Mouse (Mus musculus): ENCODE results near the gene Ccdc78.
A peak's percentile ranks its signal among the peaks of the same experiment; 100 is the strongest.
"Not testable (repeated sequence)": the region's sequence is repeated elsewhere in the genome, so short reads cannot be mapped to it uniquely, and the experiment has no call there.

Gene Ccdc78

DNA sequence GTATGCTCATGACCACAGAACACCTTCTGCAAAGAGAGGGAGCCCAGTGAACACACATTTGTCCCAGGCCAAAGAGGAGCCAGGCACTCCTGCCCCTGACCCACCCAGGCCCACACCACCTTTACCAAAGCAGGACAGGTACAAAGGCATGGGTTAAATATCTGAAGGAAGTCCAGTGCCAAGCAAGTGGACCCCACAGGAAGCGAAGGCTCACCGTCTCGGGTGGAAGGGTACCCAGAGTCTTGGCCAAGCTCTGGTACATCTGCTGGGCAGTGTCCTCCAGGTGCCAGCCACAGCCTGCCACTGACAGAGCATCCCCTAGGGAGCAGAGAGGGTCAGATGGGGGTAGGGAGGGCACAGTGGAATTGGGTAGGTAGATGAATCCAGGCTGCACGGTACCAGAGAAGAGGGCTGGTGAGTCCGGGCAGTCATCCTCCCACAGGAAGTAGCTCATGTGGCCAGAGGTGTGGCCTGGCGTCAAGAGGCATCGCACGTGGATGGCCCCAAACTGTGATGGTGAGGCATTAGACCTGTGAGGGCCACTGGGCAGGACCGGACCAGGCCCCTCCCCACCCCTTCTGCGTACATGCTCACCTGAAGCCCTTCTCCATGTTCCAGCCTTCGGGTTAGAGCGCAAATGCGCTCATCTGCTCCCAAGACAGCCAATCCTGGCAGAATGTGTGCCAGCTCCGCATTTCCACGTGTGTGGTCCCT, 2.4 kb upstream of the Ccdc78 start:
- peak; percentile 33 for DNase-seq

DNA sequence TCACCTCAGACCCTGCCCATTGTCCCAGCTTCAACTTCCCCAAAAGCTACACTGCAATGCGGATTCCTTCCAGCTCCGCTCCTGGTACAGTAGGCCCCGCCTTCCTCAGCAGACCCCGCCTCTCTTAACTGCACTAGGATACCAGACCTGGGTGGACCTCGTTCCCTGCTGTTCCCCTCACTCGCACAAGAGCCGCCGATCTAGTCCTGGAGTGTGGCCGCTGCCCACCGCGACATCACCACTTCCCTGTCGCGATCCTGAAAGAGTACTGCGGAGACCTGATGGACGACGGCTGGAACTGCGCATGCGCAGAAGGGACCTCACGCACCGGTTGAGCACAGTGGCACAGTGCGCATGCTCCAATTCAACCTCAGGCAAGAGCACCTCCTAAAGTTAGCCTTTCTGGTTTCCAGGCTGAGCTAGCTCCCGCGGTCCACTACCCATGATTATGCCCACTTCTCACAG, 1.1 kb upstream of the Ccdc78 start, which contains the start of gene Haghl:
Gene Haghl (minus strand): TSS at position 393 of the 465 bp plus-strand sequence.
- DNase-seq: peak; percentile 97

- DNase-seq: peak; percentile 10
These were observed 563 bp downstream of the Ccdc78 start for GRCm38 (mm10) chr17:25786781-25787504.

- no peak for DNase-seq
These were observed 5.0 kb downstream of the Ccdc78 start for GRCm38 (mm10) chr17:25791320-25791842.

GRCm38 (mm10) chr17:25791843-25792527, 5.6 kb downstream of the Ccdc78 start:
- peak; percentile 83 for DNase-seq

DNA sequence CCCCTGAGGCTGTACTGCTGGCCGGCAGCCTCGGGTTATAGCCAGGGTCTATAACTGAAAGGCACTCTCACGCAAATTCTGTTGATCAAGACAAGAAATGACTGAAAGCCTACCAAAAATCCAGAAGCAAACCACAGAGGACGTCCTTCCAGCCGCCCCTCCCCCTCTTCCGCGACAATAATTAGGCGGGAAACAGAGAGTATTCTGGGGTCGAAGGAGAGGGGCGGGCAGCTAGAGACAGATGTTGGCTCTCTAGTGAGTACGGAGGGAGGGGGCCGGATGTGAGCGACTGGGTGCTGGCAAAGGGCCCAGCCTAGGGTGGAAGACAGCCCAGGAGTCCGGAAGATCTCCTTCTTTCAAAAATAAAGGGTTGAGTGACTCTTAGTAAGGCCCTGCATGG, 6.2 kb downstream of the Ccdc78 start, which contains the start of gene Fam173a:
Gene Fam173a (minus strand): TSS at position 287 of the 400 bp plus-strand sequence.
- DNase-seq: no peak

DNA sequence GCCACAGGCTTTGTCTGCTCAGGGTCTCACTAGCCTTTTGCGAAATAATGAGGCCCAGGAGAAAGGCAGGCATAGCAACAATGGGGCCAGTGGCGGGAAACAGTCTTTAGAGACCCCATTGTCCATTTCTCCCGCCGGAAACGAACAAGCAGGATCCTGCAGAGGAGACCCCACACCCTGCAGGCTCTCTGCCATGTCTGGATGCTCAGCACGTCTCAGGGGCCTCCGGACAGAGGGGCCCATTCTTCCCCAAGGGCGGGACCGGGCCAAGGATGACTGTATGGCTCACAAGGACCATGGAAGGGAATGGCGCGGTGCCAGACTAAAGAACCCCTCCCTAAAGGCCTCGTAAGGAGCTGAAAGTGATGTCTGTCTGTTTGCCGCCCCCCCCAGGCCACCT, 7.8 kb downstream of the Ccdc78 start:
- DNase-seq: no peak

- DNase-seq: no peak
These were observed 8.6 kb downstream of the Ccdc78 start for GRCm38 (mm10) chr17:25794998-25795397.

DNA sequence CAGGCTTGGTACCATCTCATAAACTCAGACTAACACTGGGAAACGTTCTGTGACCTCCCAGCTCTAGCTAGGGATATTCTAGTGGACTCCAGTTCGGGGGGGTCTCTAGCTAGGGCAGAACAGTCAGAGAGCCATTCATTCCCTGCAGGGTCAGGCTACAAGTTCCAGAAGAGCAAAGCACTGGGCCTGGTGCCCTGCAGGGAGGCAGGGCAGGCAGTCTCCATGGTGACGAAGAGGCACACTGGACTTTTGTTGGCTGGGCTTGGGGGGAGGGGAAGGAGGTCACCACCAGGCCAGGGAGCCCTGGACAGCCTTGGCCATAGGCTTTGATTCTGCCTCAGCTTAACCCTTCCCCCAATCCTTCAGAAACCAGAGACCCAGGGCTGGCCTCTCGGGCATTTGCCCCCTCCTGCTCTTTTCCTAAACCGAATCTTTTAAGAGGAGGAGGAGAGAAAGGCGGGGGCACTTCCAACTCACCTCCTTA, 9.3 kb downstream of the Ccdc78 start, which contains the start of gene AC134908.4:
Gene AC134908.4 (minus strand): TSS at position 51 of the 484 bp plus-strand sequence.
- DNase-seq: no peak

GRCm38 (mm10) chr17:25796211-25796771, 9.9 kb downstream of the Ccdc78 start:
- DNase-seq: no peak

DNA sequence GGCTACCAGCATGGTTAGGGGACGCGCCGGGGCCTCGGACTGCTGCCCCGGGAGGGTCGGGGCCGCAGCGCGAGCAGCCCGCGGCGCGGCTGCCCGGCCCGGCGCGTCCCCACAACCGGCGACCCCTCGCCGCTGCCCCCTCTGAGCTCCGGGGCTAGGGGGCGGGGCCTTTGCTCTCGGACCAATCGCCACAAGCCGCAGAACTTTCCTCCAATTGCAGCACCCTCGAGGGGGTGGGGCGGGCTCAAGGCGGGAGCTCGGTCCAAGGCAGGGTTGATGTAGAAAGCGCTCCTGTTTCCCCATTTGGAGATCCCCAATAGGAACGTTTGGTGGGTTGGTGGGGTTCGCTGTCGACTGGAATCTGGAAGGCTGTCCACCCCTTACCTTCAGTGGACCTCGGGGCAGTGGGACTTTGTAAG, 10.6 kb downstream of the Ccdc78 start, which contains the start of gene Metrn:
Gene Metrn (minus strand): TSS at position 186 of the 419 bp plus-strand sequence.
- DNase-seq: peak; percentile 57

GRCm38 (mm10) chr17:25801029-25801428, 14.6 kb downstream of the Ccdc78 start:
- DNase-seq: peak; percentile 64

- no peak for DNase-seq
These were observed 16.6 kb downstream of the Ccdc78 start for GRCm38 (mm10) chr17:25802825-25803517.

GRCm38 (mm10) chr17:25806507-25806906, 20.1 kb downstream of the Ccdc78 start:
- DNase-seq: no peak

DNA sequence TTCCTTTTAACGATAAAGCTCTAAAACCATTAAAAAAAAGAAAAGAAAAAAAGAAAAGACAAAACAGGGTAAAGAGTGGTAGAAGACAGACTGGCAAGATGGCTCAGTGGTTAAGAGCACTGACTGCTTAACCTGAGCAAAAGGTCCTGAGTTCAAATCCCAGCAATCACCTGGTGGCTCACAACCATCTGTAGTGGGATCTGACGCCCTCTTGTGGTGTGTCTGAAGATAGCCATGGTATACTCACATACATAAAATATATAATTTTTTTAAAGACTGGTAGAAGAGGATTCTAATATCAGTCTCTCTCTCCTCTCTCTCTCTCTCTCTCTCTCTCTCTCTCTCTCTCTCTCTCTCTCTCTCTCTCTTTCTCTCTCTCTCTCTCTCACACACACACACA, 21.1 kb downstream of the Ccdc78 start:
- DNase-seq: not testable (repeated sequence)

DNA sequence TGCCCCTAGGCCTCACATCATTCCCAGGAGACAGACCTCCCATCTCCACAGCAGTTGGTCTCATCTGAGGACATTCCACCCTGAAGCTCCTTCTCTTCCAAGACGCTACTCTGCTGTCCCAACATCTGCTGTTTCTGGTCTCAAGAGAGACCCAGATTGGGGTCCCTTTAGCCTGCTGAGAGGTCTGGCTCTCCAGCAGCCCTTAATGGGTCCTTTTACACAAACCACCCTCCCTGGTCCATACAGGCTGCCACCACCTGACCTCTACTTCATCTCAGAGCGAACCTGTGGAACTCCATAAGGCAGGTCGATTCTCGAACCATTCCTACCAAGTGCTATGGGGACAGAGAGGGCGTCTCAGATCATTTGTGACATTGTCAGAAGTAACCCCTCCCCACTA, 21.6 kb downstream of the Ccdc78 start:
- no peak for DNase-seq

- DNase-seq: peak; percentile 95
These were observed 22.6 kb downstream of the Ccdc78 start, which contains the start of gene Fbxl16 for GRCm38 (mm10) chr17:25808789-25809605. Fbxl16 (plus strand) TSS chr17:25809085.

DNA sequence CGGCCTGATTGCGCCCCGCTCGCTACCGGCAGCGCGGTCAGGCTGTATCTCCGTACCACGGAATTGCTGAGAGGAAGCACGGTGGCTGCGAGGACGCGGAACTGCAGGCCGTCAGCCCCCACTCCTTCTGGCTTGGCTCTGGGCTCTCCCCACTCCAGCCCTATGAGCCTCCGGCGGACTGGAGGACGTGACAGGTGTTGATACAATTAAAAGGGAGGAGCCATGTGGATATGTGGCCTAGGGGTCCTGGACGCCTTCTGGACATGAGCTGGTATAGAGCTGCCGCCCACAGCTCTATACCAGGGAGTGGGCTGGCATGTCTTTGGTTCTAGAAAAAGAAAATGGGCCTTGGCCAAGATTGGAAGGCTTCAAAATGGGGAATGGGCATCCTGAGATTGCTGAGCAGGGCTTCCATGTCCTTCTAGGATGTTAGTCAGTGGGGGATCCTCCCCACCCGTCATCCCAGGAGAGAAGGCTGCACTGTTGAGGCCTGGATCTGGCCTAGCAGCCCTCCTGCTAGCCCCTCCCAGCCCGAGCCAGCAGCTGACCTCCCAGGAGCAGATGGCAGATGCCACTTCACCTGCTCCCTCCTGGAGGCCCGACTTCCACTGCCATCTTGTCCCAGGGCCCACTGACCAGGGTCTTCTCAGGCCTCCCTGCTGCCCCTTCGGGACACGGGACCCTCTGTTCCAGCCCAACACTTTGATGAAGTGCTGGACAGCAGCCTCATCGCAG, 23.4 kb downstream of the Ccdc78 start:
- DNase-seq: peak; percentile 76

DNA sequence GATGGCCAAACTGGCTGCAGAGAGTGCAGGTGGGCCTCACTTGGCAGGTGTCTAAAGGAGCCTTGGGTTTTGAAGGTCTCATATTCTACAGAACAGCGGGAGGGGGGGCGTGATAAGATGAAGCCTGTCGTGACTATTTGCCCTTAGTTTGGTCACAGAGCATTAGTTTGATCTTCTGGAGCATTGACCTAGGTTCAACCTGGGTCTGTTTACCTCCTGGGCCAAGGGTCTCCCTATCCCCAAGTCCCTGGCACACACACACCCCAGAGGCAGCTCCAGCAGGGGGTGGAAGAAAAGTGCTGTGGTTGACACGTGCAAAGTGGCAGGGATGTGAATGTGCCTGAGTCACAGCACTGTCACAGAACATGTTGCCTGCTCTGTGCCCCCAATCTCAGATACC, 24.5 kb downstream of the Ccdc78 start:
- DNase-seq: no peak

GRCm38 (mm10) chr17:25813471-25813870, 27.1 kb downstream of the Ccdc78 start:
- peak; percentile 53 for DNase-seq

Measured in cerebellum, adult 11 months (tissue).